Mouse (Mus musculus): ENCODE measurements around the gene Gm20388. TPM values are rescaled to one million over a fixed set of nuclear protein-coding genes. Genes with fewer than 3 reads are reported as not detected.

The Gm20388 gene
- total and polyA plus RNA-seq, 2 experiments from 2014 or later = 17.3 TPM; not detected in 1

DNA sequence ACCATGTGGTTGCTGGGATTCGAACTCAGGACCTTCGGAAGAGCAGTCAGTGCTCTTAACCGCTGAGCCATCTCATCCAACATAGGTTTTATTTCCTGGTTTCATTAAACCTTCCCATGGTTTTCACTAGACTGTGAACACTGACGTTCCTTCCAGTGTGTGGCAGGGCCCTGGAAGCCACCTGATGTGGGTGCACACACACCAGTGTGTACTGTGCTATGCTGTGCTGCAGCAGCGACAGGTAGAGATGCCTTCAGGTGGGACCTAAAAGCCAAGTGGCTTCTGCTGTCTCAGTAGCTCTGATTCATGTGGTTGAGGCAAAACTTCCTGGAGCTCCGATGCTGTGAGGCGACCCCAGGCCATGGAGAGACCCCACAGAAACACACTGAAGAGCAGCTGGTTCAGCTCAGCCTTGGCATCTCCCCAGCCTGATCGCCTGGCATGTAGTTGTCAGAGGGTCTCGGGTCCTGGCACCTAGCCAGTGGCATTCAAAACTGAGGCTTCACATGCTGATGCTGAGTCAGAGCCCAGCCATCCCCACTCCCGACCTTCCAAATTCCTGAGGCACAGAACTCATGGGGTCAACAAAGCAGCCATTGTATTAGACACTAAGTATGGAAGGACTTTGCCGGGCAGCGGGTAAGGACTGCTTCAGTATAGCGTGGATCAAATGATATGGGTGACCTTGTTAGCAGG is 3842.3 kb downstream of the Gm20388 start:
- ATAC-seq (ENCODE audit: insufficient read depth, low read depth) = peak; percentile 50
- no peak overlapping the region for H3K9ac ChIP-seq (replicated peaks; ENCODE audit: low read depth, low read length)
- peak; percentile 44 for DNase-seq (ENCODE audit: low spot score)
- H3K4me2 ChIP-seq (ENCODE audit: low read depth, low read length) = no peak overlapping the region
- WGBS = 57% methylated on average over 13 of the region's 13 CpGs
- H3K9me3 ChIP-seq (replicated peaks; ENCODE audit: control insufficient read depth, low read length) = no peaks in the 10 kb centered on the region
- TF ChIP-seq EP300 (IDR thresholded peaks at IDR 0.05; ENCODE audit: low read depth) (no peak), CTCF (IDR thresholded peaks at IDR 0.05; ENCODE audit: low read depth) (no peak)
- no peak overlapping the region for H3K4me3 ChIP-seq (ENCODE audit: low read depth, low read length)
- H3K36me3 ChIP-seq (replicated peaks; ENCODE audit: control insufficient read depth, insufficient read depth, low read length) = no peaks in the 10 kb centered on the region
- H3K4me1 ChIP-seq (ENCODE audit: control insufficient read depth, insufficient read depth) = peaks cover 21% of the 10 kb centered on the region
- H3K27ac ChIP-seq (ENCODE audit: low read depth) = no peak overlapping the region
- no peaks in the 10 kb centered on the region for H3K27me3 ChIP-seq (ENCODE audit: control insufficient read depth, insufficient read depth, low read length)

DNA sequence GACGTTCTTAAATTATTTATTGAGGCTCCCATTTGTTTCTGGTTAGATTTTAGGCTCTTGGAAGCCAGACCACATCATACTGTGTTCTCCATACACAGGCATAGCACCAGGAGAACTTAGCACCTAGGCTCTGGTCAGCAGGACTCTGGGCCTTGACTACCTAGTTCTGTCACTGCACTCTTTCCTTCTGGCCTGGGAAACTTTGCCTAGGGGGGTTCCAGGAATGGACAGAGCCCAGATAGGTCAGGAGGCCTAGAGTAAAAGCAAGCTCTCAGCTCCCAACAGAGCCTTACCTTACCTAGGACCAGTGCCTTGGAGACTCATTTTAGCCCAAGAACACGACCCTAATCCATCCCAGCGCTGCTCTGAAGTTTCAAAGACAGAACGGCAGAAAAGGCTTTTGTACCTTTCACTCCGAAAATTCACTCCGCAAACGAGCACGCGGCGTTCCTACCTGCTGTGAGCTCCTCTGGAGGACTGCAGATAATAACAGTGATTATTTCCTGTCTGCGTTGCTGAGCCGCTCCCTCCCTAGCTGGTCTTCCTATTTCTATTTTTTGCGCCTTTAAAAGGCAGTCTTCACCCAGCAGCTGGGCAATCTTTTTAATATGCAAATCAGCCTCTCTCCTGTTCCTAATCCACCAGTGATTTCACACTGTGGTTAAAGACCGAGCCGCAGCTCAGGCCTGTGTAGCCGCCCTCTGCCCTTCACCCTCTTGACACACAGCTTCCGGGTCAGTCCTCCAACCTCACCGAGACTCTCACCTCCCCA is 3843.1 kb downstream of the Gm20388 start:
- H3K4me3 ChIP-seq (ENCODE audit: low read depth, low read length) = no peak overlapping the region
- peak overlapping the region; percentile 14; the same call in 1 of the 2 replicates for H3K27ac ChIP-seq (ENCODE audit: low read depth)
- DNase-seq (ENCODE audit: low spot score) = no peak
- peaks cover 21% of the 10 kb centered on the region for H3K4me1 ChIP-seq (ENCODE audit: control insufficient read depth, insufficient read depth)
- no peaks in the 10 kb centered on the region for H3K27me3 ChIP-seq (ENCODE audit: control insufficient read depth, insufficient read depth, low read length)
- H3K9me3 ChIP-seq (replicated peaks; ENCODE audit: control insufficient read depth, low read length) = no peaks in the 10 kb centered on the region
- H3K36me3 ChIP-seq (replicated peaks; ENCODE audit: control insufficient read depth, insufficient read depth, low read length) = no peaks in the 10 kb centered on the region
- no peak for ATAC-seq (ENCODE audit: insufficient read depth, low read depth)
- 33% methylated on average over 18 of the region's 18 CpGs for WGBS
- H3K9ac ChIP-seq (replicated peaks; ENCODE audit: low read depth, low read length) = no peak overlapping the region
- TF ChIP-seq EP300 (IDR thresholded peaks at IDR 0.05; ENCODE audit: low read depth) = no peak
- no peak for TF ChIP-seq CTCF (IDR thresholded peaks at IDR 0.05; ENCODE audit: low read depth)
- no peak overlapping the region for H3K4me2 ChIP-seq (ENCODE audit: low read depth, low read length)

DNA sequence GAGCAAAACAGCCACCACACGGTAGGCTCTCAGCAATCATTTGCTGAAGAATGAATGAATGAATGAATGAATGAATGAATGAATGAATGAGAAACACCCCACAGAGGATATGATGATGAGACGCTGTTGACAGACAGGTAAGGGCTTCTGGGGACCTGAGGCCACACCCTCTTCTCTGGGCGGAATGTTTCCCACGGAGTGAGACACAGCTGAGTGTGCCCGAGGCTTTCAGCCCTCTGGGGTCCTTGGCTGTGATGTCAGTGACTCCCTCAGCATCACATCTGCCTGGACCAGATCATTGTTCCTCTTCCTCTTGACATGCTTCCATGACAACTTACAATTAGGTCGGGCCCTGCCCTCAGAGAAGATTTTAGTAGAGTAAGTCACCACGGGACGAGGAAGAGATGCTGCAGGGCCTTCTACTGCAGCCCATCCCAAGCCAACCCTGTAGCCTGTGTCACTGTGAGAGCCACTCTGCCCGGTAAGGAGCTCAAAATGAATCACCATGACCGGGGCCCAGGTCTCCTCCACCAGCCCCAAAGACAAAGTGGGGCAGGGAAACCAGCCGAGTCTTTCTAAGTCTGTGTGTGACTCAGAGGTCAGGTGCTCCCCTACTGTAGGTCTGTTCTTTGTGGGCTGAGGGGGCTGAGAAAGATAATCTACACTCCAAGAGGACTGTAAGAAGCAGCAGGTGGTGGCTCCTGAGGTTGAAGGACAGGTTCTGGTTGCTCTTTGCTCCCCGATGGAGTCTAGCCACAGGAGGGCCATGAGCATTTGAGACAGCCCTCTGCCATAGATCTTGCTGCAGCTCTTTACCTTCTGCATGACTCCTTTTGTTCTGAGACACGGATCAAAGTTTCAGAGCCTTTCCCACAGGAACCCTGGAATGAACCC is 3844.1 kb downstream of the Gm20388 start:
- TF ChIP-seq EP300 (IDR thresholded peaks at IDR 0.05; ENCODE audit: low read depth) = no peak
- TF ChIP-seq CTCF (IDR thresholded peaks at IDR 0.05; ENCODE audit: low read depth) = no peak
- 73% methylated on average over 13 of the region's 13 CpGs for WGBS
- Histone ChIP-seq H3K4me1 (ENCODE audit: control insufficient read depth, insufficient read depth) (peaks cover 21% of the 10 kb centered on the region), H3K4me3 (ENCODE audit: low read depth, low read length) (no peak overlapping the region), H3K9me3 (replicated peaks; ENCODE audit: control insufficient read depth, low read length) (no peaks in the 10 kb centered on the region), H3K9ac (replicated peaks; ENCODE audit: low read depth, low read length) (no peak overlapping the region), H3K27me3 (ENCODE audit: control insufficient read depth, insufficient read depth, low read length) (no peaks in the 10 kb centered on the region), H3K36me3 (replicated peaks; ENCODE audit: control insufficient read depth, insufficient read depth, low read length) (no peaks in the 10 kb centered on the region), H3K27ac (ENCODE audit: low read depth) (no peak overlapping the region), H3K4me2 (ENCODE audit: low read depth, low read length) (no peak overlapping the region)
- DNase-seq (ENCODE audit: low spot score) (no peak), ATAC-seq (ENCODE audit: insufficient read depth, low read depth) (no peak)

DNA sequence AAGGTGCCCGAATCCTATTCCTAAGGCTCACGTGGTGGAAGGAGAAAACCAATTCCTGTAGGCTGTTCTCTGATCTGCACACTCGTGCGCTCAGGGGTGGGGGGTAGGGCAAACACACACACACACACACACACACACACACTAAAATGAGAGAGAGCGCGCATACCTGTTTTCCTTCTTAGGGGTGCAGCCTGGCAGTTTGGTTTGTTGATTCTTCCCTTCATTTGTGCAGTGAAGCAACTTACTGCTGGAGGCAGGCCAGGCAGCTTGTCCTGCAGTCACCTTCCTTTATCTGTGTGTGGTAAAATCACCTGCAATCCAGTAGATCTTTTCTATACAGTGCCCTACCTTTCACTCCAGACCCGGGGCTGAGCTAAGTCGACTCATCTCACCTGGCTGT is 3846.3 kb downstream of the Gm20388 start:
- Histone ChIP-seq H3K4me2 (ENCODE audit: low read depth, low read length) (no peak overlapping the region), H3K27ac (ENCODE audit: low read depth) (no peak overlapping the region), H3K4me1 (ENCODE audit: control insufficient read depth, insufficient read depth) (peaks cover 20% of the 10 kb centered on the region), H3K27me3 (ENCODE audit: control insufficient read depth, insufficient read depth, low read length) (0 out of 2 replicates have a peak, but pooled peaks cover 4% of the 10 kb centered on the region), H3K9ac (replicated peaks; ENCODE audit: low read depth, low read length) (no peak overlapping the region), H3K9me3 (replicated peaks; ENCODE audit: control insufficient read depth, low read length) (no peaks in the 10 kb centered on the region), H3K36me3 (replicated peaks; ENCODE audit: control insufficient read depth, insufficient read depth, low read length) (no peaks in the 10 kb centered on the region), H3K4me3 (ENCODE audit: low read depth, low read length) (no peak overlapping the region)
- TF ChIP-seq EP300 (IDR thresholded peaks at IDR 0.05; ENCODE audit: low read depth) (no peak), CTCF (IDR thresholded peaks at IDR 0.05; ENCODE audit: low read depth) (no peak)
- no peak for ATAC-seq (ENCODE audit: insufficient read depth, low read depth)
- 83% methylated on average over 8 of the region's 8 CpGs for WGBS
- no peak for DNase-seq (ENCODE audit: low spot score)

DNA sequence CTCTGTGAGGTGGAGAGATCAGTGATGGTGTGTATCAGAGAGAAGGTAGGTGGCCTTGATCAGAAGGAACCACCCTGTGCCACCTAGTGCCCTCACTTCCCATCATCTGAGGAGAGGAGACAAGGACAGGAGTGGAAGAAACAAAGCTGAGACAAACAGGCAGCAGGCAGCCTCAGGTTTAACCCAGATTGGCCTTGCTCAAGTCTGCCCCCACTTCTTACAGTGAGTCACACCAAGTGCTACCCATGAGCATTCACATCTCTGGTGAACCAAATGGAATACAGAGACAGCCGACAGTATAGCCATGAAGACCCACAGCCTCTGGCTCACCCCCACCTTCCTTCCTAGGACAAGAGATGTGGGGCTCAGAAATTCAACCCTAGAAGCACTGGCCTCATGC is 3848.3 kb downstream of the Gm20388 start:
- Histone ChIP-seq H3K9ac (replicated peaks; ENCODE audit: low read depth, low read length) (no peak overlapping the region), H3K4me2 (ENCODE audit: low read depth, low read length) (no peak overlapping the region), H3K4me3 (ENCODE audit: low read depth, low read length) (no peak overlapping the region), H3K27me3 (ENCODE audit: control insufficient read depth, insufficient read depth, low read length) (0 out of 2 replicates have a peak, but pooled peaks cover 11% of the 10 kb centered on the region), H3K9me3 (replicated peaks; ENCODE audit: control insufficient read depth, low read length) (no peaks in the 10 kb centered on the region), H3K36me3 (replicated peaks; ENCODE audit: control insufficient read depth, insufficient read depth, low read length) (no peaks in the 10 kb centered on the region), H3K4me1 (ENCODE audit: control insufficient read depth, insufficient read depth) (peaks cover 4% of the 10 kb centered on the region), H3K27ac (ENCODE audit: low read depth) (no peak overlapping the region)
- 69% methylated on average over 1 of the region's 1 CpGs for WGBS
- ATAC-seq (ENCODE audit: insufficient read depth, low read depth) (no peak), DNase-seq (ENCODE audit: low spot score) (no peak)
- TF ChIP-seq EP300 (IDR thresholded peaks at IDR 0.05; ENCODE audit: low read depth) (no peak), CTCF (IDR thresholded peaks at IDR 0.05; ENCODE audit: low read depth) (no peak)
